Mouse (Mus musculus) kidney, adult 11 months (tissue): ENCODE measurements around the gene Nckap5.
A peak's percentile ranks its signal among the peaks of the same experiment; 100 is the strongest.

ENCODE experiments used
- DNase-seq: peaks from one replicate; pipeline ENCODE4 v3.0.0; 2022

Nckap5 gene

DNA sequence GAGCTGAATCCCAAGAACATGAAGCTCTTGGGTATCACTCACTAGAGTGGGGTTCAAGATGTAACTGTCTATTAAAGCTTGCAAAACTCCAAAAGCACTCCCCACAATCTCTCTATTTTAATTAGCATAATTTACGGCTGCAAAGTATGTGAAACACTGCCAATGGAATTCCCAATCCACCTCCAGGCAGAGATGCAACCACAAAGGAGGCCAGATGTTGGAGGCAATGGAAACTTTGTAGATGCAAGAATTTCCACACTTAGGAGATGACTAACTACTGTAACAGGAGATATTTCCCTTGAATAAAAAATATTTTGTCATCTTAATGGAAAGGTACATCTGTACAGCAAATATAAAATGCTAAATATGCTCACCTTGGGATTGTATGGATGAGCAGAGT, 295.1 kb downstream of the Nckap5 start:
- DNase-seq = no peak

DNA sequence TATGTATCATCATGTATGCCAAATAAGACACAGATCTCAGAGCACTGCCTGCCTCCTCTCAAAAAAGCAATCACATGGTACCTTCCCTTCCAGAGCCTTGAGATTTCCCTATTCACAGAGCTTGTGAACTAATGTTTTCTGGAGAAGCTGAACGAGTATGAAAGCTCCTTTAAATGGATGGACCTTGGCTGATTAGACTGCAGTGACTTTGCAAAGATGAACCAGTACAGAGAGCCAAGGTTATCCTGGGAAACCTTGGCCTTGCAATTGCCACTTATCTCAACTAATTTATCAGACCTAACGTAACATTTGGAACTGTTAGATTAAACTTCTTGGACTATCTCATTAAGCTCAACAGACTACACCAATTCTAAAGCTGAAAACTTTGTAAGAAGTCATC, 296.6 kb downstream of the Nckap5 start:
- DNase-seq = no peak

DNA sequence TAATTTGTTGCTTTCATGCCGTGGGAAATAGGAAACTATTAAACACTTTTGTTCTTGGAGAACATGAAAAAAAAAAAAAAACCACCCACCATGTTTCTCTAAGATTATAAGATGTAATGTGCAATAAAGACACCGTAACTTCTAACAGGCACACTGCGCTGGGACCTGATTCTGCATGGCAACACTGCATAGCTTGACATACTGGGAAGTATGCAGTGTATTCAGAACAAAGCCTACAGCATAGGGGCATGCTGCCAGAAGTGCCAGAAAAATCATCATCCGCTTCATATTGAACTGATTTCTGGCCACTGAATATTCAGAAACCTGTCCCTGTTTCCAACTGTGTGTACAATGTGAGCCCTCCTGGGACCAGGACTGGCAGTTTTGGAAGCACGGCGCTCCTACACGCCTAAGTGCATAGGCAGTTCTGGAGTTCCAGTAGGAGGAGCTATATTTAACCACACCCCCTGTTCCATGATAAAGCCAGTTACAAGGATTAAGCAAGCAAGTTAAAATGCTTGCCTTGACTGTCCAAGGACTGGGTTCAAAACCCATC, 302.5 kb downstream of the Nckap5 start:
- no peak for DNase-seq

DNA sequence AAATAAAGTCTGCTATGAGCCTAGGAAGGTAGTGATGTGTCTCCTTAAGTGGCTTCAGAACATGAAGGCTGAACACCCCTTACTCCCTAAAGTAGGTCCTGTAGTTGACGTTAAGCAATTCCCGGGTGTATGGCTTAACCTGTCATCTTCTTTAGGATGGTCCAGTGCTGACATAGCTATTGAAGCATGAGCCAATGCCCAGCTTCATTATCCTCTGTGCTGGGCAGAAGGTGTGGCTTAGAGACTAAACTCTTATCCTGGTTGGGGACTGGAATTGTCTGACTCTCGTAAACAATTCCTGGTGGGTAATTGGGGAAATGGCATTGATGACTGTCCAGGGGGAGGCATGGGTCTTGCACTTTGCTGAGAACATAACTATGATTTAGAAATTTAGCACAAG, 312.5 kb downstream of the Nckap5 start:
- DNase-seq = no peak

DNA sequence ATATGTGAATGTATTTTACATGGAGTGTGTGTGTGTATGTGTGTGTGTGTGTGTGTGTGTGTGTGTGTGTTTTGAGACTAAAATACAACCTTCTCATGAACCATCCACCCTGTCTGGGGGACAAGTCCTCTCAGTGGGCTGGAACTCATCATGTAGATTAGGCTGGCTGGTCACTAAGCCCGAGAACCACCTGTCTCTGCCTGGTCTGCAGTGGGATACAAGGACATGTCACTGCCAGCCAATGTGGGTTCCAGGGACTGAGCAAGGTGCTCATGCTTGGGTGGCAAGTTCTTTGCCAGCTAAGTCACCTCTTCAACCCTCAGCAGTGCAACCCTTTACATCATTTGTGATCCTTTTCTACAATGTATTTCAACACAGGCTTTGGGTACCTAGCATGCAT, 313.2 kb downstream of the Nckap5 start:
- DNase-seq = no peak

DNA sequence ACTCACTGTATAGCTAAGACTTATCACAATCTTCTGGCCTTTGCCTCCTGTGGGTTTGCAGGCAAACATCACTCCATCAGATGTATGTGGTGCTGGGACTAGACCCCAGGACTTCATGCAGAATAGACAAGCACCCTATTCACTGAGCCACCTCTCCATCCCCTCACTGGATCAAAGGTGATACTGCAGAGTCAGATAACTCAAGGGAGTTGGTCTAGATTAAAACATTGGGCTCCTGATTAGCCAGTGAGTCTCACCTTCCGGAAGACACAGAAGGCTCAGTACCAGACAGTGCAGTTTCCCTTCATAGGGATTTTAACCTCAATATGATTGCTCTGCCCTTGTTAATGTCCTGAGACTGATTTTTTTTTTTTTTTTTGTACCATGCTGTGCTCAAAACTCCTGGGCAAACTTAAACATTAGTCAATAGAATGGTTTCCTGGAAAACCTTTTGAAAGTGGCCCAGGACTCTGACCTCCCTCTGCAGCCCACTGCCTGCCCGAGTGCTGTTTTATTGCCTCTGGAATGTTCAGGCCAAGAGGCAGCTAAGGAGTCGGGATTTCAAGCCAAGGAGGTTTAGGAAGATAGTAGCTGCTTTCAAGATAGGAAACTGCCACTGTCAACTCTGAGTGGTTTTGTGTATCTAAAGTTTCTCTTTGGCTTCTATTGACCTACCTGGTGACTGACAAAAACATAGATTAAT, 315.4 kb downstream of the Nckap5 start:
- DNase-seq = no peak

DNA sequence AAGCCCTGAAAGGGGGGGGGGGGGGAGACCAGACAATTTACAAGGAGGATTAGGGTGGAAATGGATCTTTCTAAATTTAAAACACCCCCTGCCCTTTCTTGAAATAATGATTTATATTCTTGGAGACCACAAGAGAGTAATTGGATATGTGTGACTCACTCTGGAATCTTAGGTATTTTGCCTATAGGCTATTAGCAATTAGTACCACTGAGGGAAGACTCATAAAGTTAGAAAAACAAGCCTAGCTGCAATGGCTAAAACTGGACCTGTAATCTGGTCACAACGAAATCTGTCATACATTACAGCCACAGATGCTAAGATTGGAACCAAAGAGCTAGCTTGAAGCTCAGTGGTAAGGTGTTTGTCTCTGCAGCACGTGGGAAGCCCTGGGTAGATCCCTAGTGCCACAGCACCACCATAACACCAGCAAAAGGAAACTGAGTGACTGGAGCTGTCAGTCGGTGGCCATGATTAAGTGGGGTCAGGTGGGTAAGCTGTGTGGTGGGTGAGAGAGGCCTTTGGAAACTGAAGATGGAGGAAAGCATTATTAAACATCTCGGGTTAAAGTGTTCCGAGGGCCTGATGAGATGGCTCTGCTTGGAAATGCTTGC, 318.7 kb downstream of the Nckap5 start:
- peak; percentile 9 for DNase-seq

DNA sequence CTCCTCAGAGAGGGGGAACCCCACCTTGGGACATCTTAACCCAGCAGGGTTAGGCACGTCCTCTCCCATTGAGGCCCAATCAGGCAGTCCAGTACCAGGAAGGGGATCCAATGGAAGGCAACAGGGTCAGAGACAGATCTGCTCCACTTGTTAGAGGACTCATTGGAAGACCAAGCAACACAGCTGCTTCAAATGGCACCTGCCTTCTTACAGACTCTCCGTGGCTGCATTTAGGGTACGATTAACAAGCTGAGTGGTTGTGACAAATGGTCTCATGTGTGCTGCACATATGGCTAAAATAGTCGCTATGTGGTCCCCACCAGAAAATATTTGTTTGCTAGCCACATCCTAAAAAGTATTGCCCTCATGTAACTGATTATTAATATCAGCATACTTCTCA, 325.9 kb downstream of the Nckap5 start:
- no peak for DNase-seq

DNA sequence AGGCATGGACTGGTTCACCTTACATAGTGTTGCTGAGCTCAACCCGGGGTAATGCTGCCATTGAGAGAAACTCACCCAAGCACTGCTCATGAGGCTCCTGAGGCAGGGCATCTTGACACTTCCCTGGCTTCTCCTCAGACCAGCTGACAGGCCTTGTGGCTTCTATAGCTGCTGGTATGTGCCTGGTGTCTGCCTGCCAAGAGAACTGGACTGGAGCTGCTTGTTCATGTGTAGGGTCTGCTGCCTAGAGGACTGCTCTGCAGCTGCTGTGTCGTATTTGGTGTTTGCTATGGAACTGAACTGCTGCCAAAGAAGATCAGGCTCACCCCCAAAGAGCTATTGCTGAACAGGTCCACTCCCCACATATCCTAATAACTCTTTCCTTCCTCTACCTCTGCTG, 327.9 kb downstream of the Nckap5 start:
- no peak for DNase-seq

DNA sequence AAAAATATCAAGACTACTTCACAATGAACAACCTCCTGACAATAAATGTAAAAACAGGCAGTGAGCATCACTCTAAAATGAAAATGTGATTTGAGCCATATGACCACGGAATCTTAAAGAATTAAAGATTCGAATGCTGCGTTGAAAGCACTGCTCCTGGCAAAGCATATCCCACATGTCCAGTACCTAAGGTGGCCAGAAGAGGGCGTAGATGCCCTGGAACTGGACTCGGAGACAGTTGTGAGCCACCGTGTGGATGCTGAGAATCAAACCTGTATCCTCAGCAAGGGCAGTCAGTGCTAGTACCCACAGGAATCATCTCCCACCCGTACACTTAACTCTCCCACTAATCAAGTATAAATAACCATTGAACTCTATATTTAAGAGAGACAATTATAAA, 333.9 kb downstream of the Nckap5 start:
- no peak for DNase-seq

DNA sequence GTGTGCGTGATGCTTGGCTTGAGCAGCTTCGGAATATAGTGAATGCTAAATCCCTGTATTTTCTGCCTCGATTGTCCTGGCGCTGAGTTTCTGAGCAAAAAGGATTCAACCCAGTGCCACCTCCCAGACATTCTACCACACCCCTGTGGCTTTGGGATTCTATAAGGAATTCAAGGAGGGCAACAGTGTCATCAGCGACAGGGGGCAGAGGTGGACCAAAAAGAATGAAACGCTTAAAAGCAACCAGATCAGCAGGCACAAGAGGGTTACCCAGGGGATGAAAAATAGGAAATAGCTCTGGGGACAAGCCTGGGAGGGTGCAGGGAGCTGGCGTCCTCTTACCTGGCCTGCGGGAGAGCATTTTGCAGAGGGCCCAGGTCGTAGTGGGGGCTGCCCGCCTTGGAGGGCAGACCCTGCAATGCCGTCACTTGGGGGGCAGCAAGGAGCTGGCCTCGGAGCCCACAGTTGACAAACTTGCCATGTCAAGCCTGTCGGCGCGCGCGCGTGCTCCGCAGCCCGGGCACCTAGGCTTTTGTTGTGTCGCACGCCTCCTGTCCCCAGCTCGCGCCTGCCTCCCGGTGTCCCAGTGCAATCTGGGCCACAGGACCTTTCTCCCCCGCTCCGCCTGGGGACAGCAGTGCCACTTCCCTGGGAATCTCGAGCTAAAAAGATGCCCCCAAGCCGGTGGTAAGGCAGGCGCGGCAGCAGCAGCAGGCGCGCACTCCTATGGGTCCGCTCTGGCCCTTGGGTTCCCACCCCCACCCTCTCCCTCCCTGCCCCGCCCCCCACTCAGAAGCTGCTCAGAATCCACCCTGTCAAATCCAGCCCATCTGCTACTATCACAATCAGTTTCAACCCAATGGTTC, 338.2 kb downstream of the Nckap5 start:
- no peak for DNase-seq

DNA sequence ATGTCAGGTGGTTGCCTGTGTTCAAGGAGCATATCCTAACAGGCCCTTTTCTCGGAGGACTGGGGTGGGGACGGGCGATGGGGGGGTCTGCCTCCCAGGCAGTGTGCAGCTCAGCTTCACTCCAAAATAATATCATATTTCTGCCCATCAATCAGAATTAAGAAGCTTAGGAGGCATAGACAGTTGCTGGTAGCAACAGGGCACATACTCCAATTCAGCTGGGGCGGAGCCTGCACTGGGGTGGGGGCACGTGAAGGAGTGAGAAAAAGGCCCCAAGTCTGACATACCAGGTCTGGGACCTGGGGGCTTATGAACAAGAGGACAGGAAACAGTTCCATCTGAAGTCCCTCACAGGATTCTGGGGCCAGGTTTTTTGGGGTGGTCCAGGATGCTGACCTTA, 339.2 kb downstream of the Nckap5 start:
- no peak for DNase-seq

DNA sequence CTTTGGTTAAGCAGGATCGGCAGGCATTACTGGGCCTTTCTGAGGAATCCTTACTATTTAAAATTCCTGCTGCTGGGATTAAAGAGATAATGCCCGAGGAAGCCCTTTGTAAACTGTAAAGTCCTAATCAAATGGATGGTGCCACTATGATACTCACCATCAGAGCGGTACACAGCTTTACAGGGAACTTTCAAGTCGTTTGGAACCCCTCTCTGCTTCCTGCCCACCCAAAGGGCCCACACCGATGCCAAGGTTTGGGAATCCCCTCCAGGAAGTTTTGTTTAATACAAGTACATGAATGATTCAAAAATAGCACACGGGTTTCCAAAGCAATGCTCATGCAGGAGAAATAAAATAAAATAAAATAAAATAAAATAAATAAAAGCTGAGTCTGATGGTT, 340.3 kb downstream of the Nckap5 start:
- no peak for DNase-seq

DNA sequence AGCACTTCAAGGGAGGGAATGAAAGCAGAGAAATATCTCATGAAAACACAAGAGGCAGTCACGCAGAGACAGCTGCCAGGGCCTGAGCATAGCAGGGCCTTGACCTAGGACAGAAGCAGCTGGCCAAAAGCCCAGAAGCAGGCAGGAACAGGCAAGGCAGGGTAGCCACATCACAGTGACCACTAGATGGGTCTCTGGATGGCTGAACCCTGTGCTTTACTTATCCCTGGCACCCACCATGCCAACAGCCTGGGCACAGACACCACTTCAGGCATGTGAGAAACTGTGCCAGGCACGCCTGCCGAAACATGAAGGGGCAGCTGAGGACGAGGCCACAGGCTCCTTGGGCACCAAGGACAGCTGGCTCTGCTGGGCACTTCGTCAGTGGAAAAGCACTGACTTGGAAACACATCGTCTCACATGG, 345.9 kb downstream of the Nckap5 start:
- DNase-seq = peak; percentile 73

DNA sequence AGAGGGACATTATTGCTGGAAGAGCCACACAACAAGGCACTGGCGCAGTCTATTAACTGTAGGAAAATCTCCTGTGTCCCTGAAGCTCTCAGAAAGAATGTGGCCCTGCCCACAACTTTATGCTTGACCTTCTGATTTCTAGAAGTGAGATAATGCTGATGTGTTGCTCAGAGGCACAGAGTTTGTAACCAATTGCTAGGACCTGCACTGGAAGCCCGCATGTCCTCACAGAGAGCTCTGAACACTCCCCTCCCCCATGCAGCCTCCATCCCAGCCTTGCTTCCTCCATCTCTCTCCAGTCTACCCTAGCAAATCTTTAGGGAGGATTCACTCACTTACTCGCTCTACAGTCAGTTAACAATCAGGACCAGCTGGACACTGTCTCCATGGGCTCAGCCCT, 346.9 kb downstream of the Nckap5 start:
- no peak for DNase-seq

DNA sequence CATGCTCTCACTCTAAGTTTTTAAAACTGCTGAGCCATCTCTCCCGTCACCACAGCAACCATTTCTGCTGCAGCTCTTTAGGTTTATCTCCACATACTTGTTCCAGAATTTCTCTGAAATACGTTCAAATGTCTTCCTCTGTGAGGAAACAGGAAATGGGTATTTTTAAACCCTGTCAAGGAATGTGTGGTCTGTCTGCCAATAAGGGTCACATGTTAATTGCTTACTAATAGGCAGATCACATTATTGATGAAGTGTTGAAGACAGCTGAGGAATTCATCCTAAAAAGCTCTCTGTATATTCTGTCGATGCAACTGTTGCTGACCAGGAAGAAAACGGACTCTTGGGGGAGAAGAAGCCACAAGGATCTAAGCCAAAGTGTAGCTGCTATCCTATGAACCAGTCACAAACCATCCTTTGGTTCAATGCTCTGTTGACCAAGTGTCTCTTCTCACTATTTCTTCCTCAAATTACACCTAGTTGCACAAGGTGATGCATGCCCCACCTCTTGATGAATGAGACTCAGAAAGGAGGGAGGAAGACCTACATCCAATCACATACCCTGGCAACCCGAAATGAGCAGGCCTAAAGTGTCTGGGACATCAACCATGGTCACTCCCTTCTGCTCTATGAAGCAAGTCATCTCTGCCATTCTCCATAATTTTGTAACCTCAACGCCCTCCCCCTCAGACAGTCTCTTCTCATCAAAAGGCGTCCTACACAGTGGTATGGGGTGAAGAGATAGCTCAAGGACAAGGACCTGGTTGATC, 349.0 kb downstream of the Nckap5 start:
- no peak for DNase-seq

DNA sequence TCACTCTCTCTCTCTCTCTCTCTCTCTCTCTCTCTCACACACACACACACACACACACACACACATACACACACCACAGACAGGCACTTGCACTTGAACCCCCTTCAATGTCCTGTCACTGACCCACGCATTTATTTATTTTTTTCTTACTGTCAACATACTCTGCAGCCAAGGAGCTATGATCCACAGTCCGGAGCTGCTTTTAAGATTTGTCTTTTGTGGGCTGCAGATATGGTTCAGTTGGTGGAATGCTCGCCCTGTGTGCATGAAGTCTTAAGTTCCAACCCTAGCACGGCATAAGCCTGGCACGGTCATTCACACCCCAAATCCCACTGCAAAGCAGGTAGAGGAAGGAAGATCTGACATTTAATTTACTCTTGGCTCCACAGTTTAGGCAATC, 357.6 kb downstream of the Nckap5 start:
- no peak for DNase-seq

DNA sequence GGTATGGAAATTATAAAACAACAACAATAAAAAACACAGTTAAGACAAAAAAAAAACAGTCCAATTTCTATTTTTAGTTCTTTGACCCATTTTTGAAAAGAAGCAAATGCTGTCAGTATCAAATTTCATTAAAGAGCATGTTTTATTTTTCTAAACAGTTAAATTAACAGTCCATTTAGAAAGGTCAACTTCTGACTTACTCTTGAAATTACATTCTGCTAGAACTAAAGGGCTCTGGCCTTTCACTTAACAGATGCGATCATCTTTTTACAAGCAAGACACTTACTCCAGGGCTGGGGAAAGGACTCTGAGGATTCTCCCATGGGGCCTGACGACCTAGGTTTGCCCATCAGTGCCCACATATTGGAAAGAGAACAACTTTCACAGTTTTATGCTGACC, 359.2 kb downstream of the Nckap5 start:
- no peak for DNase-seq

DNA sequence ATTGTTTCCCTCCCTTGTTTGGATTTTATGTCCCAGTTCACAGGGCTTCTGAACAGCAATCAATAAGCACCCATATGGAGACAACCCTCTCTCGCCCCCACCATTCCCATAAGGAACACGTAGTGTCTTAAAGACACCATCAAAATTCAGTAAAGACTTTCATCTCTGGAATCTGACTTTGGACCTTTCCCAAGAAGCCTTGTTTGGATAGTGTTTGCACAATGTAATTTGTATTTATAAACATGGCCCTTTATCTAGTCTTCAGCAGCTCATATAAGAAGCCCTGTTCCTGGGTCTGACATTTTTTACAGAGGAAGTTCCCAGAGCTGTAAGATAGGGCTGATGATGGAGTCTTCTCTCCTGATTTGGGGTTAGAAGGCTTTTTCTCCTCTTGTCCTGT, 359.7 kb downstream of the Nckap5 start:
- no peak for DNase-seq

DNA sequence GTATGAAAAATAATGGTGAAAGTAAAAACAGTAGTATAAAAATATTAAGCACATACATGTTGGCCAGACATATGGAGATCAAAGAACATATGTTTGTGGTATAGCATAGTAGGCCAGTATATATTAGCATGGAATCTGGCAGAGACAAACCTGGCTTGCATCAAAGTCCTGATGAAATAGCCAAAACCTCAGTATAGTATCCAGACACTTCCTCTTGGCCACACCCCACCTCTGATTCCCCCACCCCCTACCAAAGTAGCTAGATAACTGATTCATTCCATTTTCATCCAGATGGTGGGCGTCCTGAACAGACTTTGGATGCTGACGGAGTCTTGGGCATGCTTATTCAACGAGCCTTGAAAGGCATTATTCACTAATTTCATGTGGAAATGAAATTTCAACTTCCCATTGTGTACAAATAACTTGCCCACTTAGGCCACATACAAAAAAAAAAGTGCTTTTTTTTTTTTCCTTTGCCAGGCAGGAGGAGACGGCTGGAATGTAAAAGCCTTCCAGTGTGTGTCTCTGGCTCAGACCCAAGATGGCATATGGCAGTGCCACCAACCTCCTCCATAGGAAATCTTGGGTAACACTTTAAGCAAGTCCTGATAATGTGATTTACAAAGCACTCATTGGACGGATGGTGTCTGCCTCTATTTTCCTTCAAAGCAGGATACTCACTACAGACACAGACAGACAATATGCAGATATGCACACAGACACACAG, 360.6 kb downstream of the Nckap5 start:
- no peak for DNase-seq

DNA sequence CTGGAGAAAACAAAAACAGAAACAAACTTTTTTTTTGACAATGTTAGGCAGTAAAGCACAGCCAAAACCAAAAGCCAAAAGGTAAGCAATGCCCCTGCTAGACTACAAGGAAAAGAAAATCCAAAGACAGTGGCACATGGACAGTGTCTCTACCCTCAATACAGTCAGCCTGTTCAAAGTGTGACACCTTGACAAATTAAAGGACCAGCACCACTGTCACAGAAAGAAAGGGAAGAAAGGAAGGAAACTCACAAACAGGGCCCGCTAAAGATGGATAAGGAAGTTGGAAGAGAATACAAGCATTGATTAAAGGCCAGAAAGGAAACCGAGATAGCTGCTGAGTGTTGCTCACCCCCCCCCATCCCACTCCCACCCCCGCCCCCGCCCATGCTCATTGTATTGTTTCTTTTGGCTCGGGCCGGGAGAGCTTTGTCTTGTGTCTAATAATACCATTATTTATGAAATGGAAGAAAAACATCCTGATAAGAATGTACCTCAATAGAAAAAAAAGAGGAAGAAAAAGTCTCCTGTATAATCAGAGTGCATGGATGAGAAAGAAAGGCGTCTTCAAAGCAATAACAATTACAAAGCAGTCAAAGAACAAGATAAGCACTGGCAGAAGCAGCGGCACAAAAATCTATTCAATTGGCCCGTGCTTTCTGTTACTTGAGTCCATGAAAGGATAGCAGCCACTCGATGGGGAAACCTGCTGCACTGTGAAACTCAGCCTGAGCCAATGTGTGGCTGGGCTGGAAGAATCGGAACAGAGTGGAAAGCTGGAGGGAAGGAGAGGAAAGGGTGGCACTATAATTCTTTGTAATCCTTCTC, 368.9 kb downstream of the Nckap5 start:
- DNase-seq = no peak
